Mouse (Mus musculus): Measurements from ENCODE around the gene Arhgap6.

Arhgap6 gene

DNA sequence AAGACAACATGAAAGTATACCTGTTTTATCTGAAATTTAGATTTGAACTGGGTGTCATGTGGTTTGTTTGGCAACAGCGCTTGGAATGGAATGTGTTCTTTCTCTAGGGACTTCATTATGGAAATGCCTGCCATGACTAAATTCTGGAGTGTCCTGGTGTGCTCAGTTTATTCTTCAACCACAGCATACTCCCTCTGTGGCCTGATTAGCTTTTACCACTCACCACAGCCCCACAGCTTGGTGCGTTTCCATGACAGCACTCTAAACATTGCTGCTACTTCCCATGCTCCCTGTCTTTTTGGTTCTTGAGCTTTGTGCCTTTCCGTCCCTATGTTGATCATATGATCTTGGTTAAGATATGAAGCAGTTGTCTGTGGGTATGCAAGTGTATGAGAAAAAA, 182.9 kb downstream of the Arhgap6 start:
- DNase-seq (ENCODE audit: low spot score in 2 of 2): no peak

DNA sequence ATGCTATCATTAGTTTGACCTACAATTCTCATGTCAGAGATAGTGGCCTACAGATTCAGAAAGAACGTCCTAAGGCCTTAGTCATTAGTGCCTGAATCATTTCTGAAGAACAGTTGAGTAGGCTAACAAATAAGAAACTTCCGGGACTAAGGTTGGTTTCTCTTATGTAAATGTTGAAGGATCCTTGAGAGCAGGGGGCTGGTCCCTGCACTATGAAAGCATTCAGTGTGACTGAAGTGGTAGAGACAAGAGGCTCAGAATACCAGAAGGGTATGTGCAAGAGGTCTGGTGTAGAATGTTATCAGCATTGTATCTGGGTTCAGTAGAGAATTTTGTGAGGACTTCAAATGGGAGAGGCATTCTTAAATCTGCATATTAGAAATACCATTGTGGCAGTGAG, 185.5 kb downstream of the Arhgap6 start:
- no peak for DNase-seq (ENCODE audit: low spot score in 2 of 2)

DNA sequence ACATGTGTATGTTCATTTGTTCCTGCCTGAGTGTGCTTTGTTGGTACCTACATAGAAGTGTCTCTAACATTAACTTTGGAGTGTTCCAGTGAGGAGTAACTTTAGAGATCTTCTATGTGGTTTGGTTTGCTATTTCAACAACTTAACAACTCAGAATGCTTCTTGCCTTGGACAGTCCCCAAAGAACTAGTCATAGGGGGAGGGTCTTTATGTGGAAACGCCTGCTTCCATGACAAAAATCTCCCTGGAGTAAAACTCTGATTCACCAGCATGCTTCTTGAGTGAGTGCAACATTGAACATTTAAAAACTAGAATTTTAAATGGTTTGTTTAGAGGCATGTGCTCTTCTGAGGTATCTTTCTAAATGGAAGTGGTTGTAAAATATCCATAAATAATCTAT, 212.2 kb downstream of the Arhgap6 start:
- no peak for DNase-seq (ENCODE audit: low spot score in 2 of 2)

DNA sequence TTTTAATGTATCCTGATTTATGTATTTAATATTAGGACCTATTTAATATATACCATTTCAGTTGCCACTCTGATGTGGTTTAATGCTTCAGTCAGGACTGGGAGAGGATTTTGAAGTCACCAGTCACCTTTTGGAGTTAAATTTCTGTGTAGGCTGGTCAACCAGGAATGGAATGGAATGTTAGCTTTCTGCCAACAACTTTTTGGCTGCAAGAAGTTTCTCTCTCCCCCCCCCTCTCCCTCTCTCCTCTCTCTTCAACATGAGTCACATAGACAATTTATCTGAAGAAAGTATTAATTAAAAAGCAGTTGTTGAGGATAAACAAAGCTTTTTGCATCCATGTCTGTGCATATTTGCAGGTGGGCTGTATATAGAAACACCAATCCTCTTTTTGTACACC, 217.8 kb downstream of the Arhgap6 start:
- DNase-seq (ENCODE audit: low spot score in 2 of 2): no peak

DNA sequence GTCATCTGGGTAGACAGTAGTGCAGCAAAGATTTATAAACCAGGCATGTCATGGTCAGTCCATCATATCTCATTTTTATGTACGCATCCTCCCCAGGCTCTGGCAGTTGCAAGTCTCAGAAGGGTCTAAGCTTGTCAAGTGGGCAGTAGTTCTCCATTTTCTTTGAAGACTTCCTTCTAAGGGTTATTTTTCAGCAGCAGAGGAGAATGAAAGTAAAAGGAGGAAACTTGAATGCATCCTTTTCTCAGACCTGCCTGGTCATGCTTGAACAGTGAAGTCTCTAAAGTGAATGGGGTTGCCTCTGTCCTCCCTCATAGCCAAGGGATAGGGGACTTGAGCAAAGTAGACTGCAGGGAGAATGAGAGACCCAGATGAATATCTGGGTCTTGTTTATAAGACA, 239.5 kb downstream of the Arhgap6 start:
- no peak for DNase-seq (ENCODE audit: low spot score in 2 of 2)

DNA sequence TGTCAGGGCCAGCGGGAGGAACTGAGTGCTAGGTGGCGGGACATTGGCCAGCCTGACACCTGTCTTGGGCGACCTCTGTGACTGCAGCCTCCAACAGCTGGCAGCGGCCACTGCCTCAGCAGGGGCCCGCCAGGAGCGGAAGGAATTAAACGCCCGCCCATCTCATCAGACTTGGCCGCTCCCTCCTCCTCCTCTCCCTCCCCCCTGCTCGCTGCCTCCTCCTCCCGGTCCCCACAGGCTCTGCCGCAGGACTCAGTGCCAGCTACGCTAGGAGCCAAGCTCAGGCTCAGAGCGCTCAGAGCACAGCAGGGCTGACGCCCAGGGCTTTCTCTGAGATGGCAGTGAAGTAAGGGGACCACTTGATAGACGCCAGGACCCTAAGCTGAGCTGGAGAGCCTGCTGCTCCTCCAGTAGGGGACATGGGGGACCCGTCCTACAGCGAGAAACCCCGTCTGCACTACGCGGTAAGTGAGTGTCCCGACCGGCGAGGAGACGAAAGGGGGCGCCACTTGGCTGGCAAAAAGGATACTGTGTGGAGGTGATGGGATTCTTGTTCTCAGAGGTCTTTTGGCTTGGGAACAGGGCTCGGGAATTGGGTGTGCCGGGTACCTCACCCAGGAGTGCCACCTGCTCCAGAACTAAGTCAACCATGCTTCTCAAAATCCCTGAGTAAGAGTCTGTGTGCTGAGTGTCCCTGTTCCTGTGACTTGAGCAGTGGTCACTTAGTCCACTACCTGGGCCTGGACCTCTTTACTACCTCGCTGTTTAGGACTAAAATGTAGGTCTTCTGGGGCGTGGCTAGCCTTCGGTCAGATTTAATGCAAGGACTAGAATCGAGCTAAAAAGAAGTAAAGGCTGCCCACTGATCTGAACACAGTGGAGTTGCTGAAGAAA, 241.8 kb downstream of the Arhgap6 start:
- DNase-seq (ENCODE audit: low spot score in 2 of 2): peak; percentile 20 to 25

DNA sequence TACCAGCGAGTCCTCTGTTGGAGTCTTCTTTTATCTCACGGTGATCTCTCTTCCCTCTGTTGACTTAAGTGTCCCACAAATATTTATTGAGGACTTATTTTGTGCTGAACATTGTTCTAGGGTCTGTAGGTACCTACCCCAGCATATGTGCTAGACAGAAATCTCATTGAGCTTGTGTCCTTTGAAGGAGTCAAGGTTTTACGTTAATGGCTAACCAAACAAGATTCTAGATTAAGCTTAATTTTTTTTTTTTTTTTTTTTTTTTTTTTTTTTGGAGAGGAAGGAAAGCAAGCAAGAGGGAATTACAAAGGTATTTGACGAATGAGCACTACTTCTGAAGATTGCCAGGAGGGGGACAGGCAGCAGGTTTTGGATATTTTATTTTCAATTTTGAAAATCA, 242.5 kb downstream of the Arhgap6 start:
- DNase-seq (ENCODE audit: low spot score in 2 of 2): no peak

DNA sequence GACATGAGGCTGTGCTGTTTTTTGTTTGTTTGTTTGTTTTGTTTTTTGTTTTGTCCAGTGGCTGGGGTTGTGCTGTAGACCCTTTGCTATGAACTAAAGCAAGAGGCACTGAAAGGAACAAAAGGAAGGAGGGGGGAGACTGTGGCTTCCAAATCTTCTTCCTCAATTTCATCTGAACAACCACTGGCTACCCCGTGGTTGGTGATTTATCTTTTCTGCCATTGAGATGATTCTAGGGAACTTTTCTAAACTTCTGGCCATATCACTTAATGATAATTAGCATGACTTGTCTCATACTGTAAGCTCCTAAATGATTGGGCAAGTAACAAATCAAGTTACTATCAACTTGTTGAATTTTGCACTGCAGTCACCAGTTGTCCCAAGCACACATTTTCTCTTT, 249.0 kb downstream of the Arhgap6 start:
- no peak for DNase-seq (ENCODE audit: low spot score in 2 of 2)

DNA sequence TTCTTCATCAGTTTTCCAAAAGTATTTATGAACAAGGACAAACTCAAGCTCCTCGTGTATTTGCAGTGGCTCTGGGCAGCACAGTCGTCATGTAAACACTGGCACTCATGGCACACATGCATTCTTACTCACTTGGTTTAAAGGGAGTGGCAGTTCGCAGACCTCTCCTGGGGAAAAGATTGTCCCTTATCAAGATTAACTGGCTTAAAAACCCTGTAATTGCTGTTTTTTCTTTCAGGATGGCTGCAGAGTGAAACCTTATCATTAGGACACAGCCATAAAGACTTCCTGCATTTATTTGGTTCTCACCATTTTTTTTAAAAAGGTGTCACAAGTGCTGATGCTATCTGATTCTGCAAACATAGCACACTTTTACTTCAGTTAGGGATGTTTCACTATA, 252.7 kb downstream of the Arhgap6 start:
- no peak for DNase-seq (ENCODE audit: low spot score in 2 of 2)

DNA sequence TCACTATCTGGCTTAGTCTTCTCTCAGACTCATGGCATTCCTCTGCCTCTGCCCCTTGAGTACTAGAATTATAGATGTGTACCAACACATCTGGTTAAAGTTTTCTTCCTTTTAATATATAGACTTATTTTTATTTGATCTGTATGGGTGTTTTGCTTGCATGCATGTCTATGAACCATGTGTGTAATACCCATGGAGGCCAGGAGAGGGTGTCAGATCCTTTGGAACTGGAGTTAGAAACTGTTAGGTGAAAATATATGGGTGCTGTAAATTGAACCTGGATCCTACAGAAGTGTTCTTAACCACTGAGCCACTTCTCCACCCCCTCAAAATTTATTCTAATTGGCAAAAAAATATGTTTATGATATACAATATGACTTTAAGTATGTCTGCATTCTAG, 254.7 kb downstream of the Arhgap6 start:
- DNase-seq (ENCODE audit: low spot score in 2 of 2): no peak

DNA sequence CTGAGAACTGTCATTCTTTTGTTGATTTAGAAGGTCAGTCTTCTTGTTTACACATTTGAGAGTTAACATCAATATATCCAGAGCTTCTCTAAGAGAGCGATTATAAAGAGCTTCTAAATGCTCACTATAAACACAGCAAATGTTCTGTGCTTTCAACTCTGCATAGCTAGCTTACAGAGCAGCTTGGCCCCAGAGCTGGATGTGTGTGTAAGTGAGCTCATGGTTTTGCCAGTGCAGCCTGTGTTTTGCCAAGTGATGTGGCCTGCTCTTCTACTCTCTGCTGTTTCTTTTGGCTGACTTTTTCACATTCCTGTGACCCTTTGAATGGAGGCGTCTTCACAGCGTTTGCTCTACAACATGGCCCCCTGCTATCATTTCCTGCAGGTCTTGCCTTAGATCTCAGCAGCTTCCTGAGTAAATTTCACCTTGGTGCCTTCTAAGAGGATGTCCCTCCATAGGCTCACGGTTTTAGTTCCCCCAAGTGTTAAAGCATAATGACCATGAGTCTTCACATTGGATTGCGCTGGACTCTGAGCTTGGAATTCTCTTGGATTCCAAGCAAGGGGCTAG, 259.1 kb downstream of the Arhgap6 start:
- DNase-seq (ENCODE audit: low spot score in 2 of 2): no peak

DNA sequence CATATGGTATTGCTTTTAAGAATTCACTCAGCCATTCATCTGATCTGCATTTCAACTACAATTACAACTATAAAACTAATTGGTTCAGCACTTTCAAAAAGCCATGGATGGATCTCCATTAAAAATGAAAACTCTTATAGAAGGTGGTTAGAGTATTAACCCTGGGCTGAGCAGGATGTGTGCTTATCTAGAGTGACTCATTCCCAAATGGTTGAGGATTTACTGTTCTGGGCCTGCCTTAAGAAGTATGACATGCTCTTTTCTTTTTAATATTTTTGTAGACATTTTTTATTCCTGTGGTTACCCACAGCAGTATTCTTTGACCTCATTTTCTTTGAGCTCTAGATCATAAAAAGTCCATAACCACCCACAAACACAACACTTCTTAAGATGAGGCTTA, 267.7 kb downstream of the Arhgap6 start:
- no peak for DNase-seq (ENCODE audit: low spot score in 2 of 2)

DNA sequence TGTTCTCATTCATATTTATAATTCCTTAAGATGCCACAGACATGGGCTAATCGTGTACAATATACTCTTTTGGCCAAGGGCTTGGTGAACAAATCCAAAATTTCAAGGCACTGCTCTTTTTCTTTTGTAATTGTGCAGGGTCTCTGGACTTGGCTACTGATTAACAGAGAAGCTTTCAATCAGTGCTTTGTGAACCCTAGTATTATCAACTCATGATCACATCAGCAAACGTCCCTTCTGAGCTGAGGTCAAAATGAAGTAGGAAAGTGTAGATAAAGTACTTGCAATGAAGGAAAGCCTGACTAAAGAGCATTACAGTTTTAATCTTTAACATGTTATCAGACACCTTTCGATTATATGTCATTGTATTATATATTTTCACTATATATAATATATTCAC, 270.4 kb downstream of the Arhgap6 start:
- DNase-seq (ENCODE audit: low spot score in 2 of 2): no peak

DNA sequence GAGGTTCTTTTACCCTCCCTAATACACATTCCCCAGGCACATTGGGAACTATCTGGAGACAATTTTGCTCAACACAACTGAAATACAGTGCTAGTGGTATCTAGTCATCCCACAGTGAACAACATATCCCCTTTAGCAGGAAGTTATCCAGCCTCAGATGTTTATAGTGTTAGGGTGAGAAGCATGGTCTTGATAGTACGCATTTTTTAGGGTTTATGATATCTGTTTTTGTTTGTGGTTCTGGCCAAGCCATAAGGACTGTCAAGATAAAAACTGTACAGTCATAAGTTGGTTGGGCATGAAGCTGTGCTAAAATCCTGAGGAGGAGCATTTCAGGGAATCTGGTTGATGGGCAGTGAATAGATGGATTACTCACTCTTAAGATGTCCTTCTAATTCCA, 271.0 kb downstream of the Arhgap6 start:
- no peak for DNase-seq (ENCODE audit: low spot score in 2 of 2)

DNA sequence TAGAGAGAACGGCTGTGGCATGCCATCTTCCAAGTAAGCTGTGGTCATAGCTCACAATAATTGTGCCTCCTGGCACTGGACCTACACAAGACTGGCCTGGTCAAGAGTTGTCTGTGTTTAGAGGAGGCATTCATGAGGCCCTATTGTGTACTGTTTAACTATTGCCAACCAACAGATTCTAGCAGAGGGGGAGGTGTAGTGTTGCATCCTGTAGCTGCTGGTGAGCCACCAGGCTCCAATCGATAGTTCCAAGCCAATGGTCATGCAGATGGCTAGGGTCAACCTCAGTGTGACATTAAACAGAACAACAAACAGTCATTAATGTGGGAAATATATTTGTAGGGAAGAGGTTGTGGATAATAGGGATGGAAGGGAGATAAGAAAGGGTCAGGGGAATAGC, 280.1 kb downstream of the Arhgap6 start:
- DNase-seq (ENCODE audit: low spot score in 2 of 2): no peak

DNA sequence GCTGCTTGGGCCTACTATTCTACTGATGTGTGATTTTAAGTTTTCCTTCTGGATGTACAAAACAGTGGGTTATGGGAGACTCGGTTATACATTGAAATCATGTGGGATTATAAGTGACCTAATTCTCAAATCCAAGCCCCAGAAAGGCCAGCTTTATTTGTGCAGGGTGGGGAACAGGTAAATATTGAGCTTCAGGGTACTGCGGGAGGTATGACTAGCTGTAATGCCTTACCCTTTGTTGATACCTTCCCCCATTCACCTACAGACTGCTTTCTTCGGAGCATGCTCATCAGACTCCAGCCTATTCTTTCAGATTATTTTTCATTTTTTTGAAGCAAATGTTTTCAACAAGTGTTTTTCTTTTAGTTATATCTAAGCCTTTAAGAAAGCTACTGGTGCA, 286.7 kb downstream of the Arhgap6 start:
- DNase-seq (ENCODE audit: low spot score in 2 of 2): no peak

DNA sequence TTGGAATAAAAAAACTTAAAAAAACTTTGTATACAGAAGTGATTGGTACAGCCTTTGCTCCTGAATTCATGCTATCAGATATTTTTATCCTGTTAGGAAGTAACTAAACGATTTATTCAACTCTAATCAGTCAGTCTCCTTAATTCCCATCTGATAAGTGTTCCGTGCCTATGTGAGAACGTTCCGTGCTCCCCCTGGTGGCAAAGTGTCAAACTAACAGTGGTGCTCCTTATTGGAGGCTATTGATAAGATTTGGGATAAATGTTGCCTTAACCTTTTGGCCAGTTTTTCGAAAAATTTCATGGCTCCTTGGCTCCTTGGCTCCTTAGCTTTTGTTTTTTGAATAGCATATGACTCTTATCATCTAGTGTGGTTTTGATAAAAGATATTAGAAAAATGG, 291.0 kb downstream of the Arhgap6 start:
- peak; percentile 6 to 35 for DNase-seq (ENCODE audit: low spot score in 2 of 2)

DNA sequence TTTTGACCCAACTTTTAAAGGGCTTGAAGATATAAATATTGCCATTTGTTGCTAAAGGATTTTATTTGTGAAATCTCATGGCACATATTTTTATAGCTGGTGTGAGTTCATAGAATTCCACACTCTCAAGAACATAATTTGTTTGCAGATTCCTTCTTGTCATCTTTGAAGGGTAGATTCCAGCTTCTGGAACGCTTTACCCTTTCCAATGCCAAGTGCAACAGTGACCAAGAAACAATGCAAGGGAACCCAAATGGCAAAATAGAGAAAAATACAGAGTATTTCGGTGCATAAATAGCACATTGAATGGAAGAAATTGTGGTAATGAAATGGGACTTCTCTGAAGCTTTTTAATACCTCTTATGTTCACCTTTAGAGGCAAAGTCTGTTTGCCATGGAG, 294.3 kb downstream of the Arhgap6 start:
- no peak for DNase-seq (ENCODE audit: low spot score in 2 of 2)

DNA sequence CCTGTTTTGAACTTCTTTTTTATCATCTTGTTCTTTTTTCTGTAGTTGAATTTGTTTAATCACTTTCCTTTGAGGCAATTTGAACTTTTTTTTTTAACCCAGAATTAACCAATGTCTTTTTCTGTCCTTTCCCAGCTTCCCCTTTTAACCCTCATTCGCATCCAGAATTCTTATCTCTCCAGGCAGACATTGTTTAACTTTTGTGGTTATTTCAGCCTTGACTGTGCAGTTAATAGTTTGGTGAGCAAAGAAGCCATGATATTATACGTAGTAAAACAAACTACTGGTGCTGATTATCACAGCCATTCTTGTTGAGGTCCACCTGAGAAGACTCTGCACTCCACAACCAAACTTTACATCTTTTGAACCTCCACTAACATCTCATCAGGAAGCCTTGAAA, 299.7 kb downstream of the Arhgap6 start:
- no peak for DNase-seq (ENCODE audit: low spot score in 2 of 2)

DNA sequence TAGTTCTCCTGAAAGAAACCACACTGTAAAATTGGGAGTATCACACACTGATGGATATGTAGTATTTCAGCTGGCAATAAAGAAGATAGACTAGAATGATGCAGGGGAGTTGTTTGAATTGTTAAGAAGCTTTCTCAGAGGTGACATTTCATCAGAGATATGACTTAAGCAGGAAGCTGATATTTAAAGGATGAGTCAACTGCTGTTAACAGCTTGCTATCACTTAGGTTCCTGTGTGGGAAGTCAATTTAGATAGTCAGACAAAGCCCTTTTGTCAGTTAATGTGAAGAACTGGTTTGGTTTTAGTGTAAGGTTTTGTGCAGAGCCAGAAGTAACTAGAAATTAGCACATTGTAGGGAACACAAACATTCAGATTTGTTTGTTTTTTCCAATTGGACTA, 300.7 kb downstream of the Arhgap6 start:
- DNase-seq (ENCODE audit: low spot score in 2 of 2): no peak

DNA sequence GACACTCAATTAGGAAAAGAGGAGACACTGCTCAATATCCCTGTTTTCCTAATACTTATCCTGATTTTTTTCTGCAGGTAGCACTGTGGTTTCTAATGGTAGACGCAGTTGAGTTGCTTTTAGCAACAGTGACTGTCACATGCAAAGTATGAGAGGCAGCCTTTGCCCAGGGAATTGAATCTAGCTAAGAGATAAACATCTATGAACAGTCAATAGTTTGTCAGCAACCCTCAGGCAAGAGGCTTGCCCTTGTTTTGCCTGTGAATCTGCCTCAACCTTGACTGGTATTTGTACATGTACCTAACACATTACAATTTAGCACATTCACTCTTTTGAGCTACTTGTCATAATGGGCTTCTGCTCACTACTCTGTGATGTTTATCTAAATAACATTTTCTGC, 307.8 kb downstream of the Arhgap6 start:
- DNase-seq (ENCODE audit: low spot score in 2 of 2): no peak

DNA sequence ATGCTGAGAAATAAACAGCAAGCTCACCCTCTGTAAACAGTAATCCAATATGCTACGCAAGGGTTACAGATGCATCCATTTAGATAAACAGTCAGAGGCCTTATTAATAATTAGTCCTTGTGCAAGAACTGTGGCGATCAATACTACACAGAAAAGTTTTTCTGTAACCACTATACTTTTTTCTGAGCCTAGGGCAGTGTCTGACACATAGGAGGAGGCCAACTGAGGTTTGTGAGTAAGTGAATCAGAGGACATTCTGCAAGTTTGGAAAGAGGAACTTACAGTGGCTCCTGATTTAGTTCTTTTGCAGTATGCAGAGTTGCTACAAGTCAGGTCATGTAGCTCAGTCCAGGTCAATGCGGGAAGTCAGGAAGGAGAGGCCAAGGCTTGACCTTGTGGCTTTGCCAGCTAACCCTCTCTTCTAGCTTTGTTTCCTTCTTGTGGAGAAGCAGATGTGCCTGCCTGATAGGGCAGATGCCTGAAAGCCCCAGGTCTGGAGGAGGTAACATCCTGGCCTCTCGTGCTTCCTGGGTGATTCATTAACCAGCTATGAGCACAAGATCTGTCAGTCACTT, 311.2 kb downstream of the Arhgap6 start:
- no peak for DNase-seq (ENCODE audit: low spot score in 2 of 2)

DNA sequence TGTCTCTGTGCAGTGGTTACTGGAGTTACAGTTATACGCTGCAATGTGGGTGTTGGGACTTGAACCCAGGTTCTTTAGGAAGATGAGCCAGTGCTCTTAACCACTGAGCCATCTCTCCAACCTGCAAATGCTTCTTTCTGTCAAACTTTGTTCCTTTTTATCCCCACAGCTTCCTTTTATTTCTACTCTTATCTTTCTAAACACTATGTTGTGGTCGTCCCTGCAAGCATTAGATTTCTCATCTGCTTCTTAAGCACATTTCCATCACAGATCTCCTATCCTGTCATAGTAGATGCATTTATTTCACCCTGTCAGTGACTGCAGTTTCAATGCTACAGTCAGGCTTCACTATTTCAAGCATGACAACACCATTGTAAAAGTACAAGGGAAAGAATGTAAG, 312.5 kb downstream of the Arhgap6 start:
- no peak for DNase-seq (ENCODE audit: low spot score in 2 of 2)

Data from thymus, postnatal 10 days (tissue).